Mouse (Mus musculus) G1E (cell line): ENCODE measurements at regions not wholly inside any gene's neighbourhood (a gene's known extent, or its start where the extent isn't known, plus 50 kb on each side); places are given as distances from the start of the nearest gene placed in this dataset.

Experiments used
- CTCF ChIP-seq: IDR thresholded peaks from 2 replicates; pipeline ENCODE4 v1.5.1; 2012; ENCODE audit warnings: low read depth, low read length, inconsistent platforms, mixed read lengths
- GATA1 ChIP-seq: IDR thresholded peaks from 2 replicates; pipeline ENCODE4 v1.6.1; 2012; ENCODE audit warnings: borderline replicate concordance, low read length, inconsistent platforms, mixed read lengths
- POLR2AphosphoS5 ChIP-seq: IDR thresholded peaks from 2 replicates; pipeline ENCODE4 v1.6.1; 2012; ENCODE audit warnings: low read depth, low read length, inconsistent platforms; ENCODE audit not compliant: insufficient replicate concordance
- TAL1 ChIP-seq: conservative IDR thresholded peaks from 2 replicates; pipeline ENCODE4 v1.6.1; 2012; ENCODE audit warnings: low read depth, low read length, inconsistent platforms, mixed read lengths

- TF ChIP-seq TAL1 (no peak), CTCF (no peak), GATA1 (no peak), POLR2AphosphoS5 (no peak)
Observed at GRCm38 (mm10) chr15:41332451-41332850, 1198.3 kb downstream of the 9330182O14Rik start.
